Mouse (Mus musculus) right cerebral cortex, adult 2 months (tissue): ENCODE data around the gene Mindy4b-ps.
"Not testable (repeated sequence)": the region's sequence is repeated elsewhere in the genome, so short reads cannot be mapped to it uniquely, and the experiment has no call there.

Experiments used
- DNase-seq, 2 experiments: peaks; one replicate each; pipeline ENCODE4 v3.0.0; 2021 to 2022; ENCODE audit warnings: low spot score in 2 of 2

Gene Mindy4b-ps

DNA sequence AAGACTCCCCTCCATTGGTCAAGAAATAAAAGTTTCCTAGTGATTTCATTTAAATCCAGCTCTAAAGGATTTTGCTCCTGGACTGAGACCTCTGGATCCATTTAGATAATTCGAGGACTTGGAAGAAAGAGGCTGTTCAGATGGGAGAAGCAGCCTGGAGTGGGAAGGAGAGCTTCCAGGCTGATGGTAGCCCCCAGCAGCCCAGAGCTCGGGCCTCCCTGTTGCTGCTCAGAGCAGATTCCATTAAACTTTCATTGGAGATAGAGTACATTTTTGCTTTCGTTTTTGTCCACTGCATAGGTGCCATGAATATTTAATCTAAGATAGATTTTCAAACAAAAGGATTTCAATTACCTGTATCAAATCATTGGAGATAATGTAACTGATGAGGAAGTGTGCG, at the start of gene Mindy4b-ps:
Gene Mindy4b-ps (minus strand): TSS at position 101 of the 400 bp plus-strand sequence.
- no peak for DNase-seq

DNA sequence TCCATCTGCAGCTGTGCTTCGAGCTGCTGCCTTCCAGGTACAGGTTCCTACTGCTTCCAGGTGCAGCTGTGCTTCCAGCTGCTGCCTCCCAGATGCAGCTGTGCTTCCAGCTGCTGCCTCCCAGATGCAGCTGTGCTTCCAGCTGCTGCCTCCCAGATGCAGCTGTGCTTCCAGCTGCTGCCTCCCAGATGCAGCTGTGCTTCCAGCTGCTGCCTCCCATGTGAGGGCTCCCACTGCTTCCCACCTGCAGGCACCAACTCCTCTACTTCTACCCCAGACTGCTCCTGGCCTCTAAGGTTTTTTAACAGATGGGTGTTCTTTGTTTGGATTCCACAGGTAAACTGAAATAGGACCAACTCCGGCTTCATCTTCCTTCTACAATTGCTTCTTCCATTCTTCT, 49.8 kb upstream of the Mindy4b-ps start:
- DNase-seq = not testable (repeated sequence)

DNA sequence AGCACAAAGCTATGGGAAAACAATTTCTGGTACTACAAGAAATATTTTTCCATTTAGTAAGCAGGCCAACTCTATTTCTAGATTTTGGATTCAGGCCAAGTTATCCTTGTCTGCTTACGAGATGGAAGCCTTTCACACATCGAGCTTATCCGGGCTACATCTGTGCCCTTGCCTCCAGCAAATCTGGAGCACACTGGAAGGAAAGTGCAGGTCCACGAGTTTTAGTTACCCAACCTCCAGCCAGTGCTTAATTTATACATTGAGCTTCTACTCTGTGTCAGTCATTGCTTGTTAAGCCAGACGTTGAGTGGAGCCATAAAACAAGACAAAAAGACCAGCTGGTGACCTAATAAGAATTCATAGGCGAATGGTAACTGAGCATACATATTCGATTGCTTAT, 43.6 kb upstream of the Mindy4b-ps start:
- DNase-seq = peak; percentile 10 to 16

DNA sequence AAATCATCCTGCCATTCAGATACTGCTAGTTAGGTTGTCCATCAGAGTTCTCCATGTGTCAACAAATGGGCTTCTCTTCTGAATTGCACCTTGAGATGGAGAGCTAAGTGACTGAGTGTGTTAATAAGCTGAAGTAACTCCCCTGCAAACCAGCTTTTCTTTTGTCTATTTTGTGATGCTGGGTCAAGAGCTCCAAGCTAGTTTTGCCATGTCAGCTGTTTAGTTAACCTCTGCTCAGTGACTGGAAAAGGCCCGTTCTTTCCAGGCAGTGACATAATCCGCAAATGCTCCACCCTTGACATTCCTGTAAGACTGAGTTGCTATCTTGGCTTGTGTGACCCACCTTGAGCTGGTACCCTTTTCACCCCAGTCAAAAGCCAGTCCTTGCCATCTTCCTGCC, 40.9 kb upstream of the Mindy4b-ps start:
- DNase-seq = no peak

DNA sequence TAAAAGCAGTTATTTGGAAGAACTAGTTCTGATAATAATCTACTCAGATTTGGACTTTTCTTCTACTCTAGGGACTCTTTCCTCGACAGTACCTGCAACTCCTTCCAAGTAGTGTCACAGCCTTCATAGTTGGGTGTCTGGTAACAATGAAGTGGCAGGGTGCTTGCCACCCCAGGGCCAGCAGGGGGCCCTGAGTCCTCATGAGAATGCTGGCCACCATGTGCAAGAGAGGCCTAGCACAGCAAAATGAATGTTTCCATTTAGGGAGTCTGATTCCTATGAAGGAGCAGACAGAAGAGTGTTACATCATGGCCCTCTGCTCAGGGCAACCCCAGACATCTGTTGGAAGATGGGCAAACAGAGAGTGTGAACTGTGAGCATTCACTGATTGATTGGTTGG, 21.3 kb upstream of the Mindy4b-ps start:
- DNase-seq = peak in 1 of 2 experiments; percentile 11

DNA sequence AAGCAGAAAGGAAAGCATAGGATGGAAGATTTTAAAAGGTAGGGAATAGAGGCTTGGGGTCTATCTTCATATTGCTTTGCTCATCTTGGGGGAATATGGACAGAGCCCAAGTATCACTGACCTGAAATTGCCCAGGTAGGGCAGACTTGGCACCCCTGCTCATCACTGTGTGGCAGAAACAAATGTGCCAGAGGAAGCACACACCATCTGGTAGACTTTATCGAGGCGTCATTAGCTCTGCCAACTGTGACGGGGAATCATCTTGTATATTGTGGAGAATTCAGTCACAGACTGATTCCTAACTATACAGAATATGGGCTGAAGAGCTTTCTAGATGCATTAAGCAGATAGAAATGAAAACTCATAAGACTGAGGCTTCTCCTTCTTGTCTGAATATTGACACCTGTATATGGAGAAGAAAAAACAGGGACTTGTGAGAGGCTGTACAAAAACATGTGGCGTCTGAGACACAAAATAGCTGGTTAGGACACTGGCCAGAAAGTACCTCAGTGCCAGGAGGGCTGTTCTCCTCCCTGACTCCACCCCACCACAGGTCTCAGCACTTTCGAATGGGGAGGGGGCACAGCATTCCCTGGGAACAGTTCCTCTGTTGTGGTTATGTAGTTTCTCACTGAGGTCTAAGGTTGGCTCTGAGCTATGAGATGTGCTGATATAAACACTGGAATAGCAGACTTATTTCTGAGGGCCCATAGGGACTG, 11.5 kb upstream of the Mindy4b-ps start:
- no peak for DNase-seq

DNA sequence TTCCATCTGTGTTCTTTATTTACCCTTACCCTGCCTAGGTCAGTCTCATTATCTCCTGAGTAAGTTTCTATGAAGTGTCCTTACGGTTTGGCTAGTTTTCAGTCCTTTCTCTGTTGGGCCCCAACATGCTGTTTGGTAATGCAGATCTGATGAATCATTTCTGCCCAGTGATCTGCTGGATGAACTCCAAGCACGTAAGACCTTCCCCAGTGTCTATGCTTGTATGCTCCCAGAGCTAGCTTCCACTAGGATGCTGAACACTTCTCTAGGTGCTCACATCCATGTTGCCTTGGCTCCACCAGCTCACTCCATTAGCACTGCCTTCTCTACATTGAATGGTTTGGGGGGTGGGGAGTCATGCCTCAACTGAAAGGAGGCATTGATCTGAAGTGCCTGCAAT, 10.8 kb upstream of the Mindy4b-ps start:
- no peak for DNase-seq

DNA sequence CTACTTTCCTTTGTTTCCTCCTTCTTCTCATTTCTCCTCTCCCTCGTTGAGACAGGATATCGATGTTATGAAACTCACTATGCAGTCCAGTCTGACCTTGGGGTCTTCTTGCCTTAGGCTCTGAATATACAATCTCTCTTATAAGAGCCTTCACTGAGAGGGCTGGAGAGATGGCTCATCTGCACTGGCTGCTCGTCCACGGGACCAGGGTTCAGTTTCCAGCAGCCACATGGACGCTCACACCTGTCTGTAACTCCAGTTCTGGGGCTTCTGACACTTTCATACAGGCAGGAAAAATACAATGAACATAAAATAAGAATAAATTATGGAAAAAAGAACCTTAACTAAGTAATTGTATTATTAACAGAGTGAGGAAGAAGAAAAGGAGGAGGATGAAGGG, 9.5 kb upstream of the Mindy4b-ps start:
- DNase-seq = no peak

DNA sequence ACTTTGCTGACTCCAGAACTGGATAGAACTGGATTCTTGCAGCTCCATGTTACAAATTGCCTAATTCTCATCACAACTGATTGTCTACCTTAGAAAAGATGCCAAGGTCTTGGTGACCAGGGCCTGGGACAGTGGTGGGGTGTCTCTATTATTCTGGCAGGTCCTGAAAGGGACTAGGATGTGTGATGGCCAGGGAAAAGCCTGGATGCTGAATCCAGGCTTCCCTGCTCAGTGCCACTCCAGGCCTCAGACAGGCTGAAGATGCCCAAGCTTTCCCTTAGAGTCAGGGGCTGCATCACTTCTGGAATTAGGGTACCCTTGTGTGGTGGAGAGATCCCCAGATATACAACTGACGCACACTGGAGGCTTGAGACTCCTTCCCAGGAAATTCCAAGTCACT, 7.8 kb upstream of the Mindy4b-ps start:
- DNase-seq = no peak

DNA sequence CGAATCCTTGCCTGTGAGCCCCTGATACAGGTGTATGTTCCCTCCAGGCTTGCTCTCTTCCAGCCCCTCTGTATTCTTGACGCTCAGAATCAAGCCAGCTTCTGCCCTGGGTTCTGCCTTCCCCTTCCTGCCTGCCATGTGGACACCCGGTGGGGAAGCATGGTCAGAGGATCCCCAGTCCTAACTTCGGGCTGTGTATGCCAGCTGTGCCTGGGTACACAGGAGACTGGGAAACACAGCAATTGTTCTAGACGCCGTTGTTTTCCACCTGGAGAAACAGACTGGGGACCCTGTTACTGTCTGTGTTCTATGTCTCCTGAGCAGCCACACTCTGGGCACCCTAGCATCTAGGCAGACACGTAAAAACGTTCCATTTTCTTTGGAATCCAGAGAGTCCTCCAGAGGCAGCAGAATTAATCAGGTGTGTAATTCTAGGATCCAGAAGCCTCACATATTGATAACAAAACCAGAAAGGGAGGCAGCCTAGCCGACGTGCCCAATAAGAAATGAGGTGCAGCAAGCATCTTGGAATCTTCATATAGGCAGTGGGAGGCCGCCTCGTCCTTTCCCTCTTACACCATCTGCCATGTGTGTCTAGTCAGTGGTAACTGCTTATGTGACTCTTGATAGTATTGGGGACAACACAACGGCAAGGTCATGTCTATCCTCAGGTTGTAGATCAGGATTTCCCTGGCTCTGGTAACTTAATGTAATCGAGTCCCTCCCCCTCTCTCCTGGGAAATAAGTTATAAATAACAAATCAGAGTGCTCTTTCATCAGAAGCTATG, 6.4 kb upstream of the Mindy4b-ps start:
- DNase-seq = peak in 1 of 2 experiments; percentile 23

DNA sequence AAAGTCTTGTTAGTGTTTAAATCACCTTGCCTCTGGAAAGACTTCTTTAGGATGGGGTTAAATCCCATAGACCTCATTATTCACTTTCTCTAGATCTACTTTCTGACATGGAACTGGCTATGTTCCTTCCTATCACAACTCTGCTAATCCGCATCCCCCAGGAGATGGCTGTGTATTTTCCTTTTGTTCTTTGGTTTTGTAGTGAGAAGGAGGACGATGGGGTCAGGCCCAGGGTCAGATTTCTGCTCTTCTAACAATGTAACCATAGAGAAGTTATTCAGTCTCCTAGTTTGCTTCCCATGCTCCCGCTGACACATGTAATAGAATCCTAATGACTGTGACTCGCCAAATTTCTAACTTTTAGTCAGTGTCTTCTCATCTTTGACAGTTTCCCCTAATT, 4.2 kb upstream of the Mindy4b-ps start:
- DNase-seq = no peak

DNA sequence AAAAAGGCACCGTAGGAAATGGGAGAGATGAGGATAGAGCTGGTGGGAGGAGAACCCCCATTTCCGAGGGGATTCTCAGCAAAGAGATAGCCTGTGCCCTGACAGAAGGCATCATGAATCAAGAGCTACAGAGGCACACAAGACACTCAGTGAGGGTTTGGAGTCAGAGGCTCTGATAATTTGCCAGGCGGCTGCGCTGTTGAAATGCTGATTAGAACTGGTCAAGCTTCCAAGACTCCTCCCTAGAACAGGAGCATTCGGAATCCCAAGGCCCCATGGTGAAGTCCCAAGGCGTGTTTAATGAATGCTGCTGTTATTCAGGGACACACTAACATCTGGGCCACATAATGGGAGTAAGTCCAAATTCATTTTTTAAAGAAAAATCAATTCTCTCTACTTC, 4.8 kb downstream of the Mindy4b-ps start:
- no peak for DNase-seq

DNA sequence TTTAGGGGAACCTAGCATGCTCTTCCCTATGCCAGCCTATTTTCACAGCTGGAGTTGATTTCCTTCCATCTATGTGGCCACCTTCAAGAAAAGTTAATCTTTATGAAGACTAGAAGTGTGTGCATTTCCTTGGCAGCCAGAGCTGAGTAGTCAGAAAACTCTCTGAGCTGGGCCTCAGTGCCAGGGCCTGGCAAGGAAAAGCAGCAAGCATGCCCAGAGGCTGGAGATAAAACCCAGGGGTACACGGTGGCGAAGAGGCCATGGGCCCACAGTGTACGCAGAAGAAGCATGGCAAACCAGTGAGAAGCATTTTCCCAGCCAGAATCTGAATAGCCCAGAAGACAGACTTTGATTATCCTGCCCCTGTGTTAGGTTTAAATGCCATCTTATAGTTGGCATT, 7.9 kb downstream of the Mindy4b-ps start:
- no peak for DNase-seq

DNA sequence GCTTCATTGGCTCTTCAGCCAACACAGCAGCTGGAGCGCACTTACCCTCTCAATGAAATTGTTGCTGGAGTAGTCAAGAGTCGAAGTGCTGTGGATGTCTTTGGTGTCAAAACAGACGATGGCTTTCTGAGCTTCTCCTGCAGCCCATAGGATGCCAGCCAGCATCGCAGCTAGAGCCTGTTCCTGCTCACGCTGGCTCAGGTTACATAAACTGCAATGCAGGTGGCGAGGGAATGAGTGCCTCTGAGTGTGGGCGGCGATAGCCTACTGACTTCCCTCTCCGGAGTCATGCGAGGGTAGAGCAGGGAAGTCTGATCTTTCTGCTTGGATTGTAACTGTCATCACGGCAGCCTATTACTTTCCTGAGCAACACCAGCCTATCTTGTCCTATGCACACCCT, 11.8 kb downstream of the Mindy4b-ps start:
- DNase-seq = peak; percentile 38 to 52

DNA sequence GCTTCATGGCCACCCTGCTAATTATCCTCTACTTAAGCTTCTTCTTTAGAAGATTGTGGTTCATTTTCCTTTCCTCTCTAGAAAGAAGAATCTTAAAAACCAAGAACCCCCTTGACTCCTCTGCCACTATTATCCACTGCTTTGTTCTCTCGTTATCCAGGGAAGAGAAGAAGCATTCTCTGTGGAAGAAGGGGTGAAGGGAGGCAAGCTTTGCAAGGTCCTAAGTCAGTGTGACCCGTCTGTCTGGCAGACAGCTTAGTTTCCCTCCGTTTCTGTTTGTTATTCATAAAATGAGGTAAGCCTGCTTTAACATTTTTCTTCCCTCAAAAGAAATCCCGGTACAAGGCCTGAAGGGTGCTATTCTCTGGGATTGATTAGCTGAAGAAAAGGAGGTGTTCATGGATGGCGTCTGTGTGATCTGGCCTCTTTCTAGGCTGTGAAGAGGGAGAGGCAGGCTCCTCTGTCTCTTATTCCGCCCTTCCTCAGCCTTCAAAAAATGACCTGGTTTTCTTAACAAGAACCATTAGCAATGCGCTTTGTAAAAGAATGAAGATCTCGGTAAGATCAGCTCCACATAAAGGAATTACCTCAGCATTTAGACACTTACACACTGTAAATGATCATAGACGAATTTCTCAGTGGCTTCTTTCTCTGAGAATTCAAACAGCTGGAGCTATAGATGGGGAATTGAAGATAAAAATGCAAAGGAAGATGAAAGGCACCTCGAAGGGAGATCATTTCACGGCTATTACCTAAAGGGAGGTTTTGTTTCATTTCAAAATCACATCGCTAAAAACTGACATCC, 12.8 kb downstream of the Mindy4b-ps start:
- no peak for DNase-seq

DNA sequence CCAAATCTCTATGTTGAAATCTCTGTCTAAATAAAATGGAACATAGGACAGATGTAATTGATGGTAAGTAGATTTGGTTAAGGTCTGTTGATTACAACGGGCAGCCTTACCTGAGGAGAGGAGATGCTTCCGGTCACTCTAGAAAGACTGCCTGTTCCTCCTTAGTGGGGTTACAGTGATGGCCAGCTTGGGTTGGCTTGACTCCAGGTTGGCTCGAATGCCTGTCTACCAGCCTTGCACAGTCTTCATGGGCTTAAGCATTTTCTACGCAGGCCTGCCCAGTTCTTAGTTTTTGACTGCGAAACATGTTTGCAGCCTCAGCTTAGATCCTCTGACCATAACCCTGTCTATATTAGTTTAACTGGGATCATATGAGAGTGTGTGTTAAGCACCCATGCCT, 13.5 kb downstream of the Mindy4b-ps start:
- no peak for DNase-seq

DNA sequence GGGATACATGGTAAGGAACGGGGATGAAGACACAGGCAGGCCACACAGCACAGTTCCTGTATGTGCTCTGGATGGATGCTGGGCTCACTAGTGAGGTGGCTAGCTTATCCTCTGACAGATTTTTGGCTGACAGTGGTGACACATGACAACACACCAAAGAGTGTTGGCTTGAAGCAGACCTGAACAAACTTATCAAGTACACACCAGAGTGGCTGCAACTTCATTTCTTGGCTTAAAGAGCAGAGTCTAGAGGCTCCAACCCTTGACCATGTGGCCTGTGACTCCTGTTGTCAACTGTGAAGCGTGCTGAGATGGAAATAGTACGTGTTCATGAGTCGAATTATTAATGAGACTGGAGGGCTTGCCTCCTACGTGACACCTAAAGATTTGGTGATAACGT, 17.4 kb downstream of the Mindy4b-ps start:
- no peak for DNase-seq

DNA sequence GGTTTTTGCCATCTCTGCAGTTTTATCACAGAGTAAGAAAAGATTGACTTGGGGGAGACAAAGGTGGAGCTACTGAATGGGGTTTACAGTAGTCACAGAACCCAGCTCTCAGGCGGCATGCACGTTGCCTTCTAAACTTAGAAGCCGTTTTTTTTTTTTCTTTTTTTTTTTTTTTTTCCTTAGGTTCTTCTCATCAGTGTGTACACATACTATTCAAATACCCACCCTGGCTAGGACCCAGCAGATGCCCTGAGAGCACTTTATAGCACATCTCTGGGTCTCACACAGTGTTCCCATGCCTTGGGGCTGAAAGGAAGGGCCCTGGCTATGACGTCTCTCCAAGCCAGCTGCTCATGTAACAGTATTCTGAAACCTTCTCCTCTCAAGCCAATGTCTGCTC, 23.4 kb downstream of the Mindy4b-ps start:
- no peak for DNase-seq

DNA sequence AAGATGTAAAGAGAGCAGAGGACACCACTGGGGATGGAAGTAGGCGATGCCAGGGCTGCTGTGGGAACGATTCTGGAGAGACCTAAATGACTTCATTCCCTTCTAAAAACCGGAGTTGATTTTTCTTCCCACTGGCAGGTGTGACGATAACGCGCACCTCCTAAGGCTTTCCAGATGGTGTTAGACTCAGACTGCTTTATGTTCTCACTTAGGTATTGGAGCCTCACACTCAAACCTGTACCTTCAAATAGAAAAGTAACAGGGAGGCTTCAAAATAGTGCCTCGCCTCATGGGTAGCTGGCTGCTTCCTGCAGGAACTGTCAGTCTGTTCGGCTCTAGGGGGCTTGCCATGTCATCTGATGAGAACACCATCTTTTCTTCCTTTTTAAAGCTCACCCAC, 23.9 kb downstream of the Mindy4b-ps start:
- no peak for DNase-seq

DNA sequence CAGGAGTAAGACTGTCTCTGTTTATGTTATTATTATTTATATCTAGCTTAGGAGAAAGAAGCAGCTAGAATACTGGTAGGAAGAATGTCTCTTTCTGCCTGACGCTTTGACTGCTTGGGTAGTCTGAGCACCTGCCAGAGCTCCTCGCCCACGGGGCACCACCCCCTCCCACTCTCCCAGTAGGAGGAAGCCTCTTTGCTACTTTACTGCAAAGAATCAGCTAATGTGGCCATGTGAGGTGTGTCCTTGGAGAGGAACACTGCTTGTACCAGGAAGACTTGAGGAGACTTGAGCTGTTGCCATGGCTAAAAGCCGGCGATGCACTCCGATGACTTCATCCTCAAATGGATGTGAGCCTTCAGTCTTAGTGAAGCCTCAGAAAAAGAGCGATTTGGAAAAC, 32.6 kb downstream of the Mindy4b-ps start:
- peak; percentile 63 to 65 for DNase-seq

DNA sequence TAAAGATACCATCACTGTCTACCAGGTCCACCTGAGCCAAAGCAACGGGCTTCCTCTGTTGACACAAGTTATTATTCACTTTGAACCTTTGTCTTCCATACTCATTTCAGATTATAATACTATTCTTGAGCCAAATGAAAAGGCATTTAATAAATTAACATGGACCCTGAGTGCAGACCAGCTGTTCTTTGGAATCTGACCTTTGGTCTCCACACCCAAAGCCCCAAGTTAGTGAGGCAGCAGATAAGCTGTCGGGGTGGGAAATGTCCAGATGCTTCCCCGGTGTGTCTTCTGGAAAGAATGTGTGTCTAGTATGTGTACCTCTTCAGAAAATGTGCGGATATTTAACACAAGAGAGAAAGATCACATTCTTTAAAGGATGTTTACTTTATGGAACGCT, 33.1 kb downstream of the Mindy4b-ps start:
- no peak for DNase-seq

DNA sequence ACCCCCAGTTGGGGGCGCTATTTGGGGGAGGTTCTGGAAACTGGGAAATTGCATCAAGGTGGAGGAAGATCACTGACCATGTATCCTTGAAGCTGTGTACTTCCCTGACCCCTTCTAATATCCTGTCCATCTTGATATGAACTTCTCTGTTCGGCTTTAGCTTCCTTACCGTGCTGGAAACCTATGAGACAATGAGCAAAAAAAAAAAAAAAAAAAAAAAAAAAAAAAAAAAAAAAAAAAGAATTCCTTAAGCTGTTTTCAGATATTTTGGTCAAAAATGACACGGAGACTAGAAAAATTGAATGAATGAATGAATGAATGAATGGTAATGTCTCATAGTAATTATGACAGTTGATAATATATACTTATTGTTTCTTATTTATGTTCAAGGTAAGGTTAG, 35.6 kb downstream of the Mindy4b-ps start:
- no peak for DNase-seq
